ENCODE assay signal across 21 mouse cellular contexts in genomic region chr16:87741034-87741715, GRCm38 (mm10). TPM values are rescaled to one million over a fixed set of nuclear protein-coding genes. Genes with fewer than 3 reads are reported as not detected.
DNase-seq lines count a peak whose midpoint lies in the region; ATAC-seq lines count a peak whose summit lies in the region.
"Had no signal": no experiment of that assay in that cellular context is flagged by ENCODE, and none has a peak within 500 bp of the region (broad histone marks: within the 10 kb centered on the region; RNA-seq: fewer than 3 reads in every experiment).

No protein-coding gene starts in this region.

- no peak overlapping the region for H3K9ac ChIP-seq in midbrain, embryonic 11.5 days (ENCODE audit: low read length)
- no peak overlapping the region for H3K9ac ChIP-seq in midbrain, embryonic 15.5 days
- H3K9ac ChIP-seq in intestine, embryonic 15.5 days: no peak overlapping the region
- H3K9ac ChIP-seq: forebrain, embryonic 13.5 days; forebrain, postnatal 0 days; hindbrain, embryonic 15.5 days had no signal

- intact Hi-C loops in heart, postnatal 25 days (cut with DNase I): no loop called here

- no peak for ATAC-seq in midbrain, embryonic 11.5 days (ENCODE audit: low FRiP score)
- ATAC-seq in midbrain, embryonic 15.5 days (replicated peaks): no peak
- peak; percentile 96 for ATAC-seq in intestine, embryonic 15.5 days
- ATAC-seq: activated CD4-positive, CD25-positive, alpha-beta regulatory T cell, adult 4 months; forebrain, embryonic 13.5 days; forebrain, postnatal 0 days; Patski had no signal

- no peaks in the 10 kb centered on the region for H3K27me3 ChIP-seq in heart, embryonic 10.5 days (ENCODE audit: insufficient read depth, poor library complexity, severe bottlenecking)
- H3K27me3 ChIP-seq in midbrain, embryonic 11.5 days (ENCODE audit: control insufficient read depth, insufficient read depth, low read length): no peaks in the 10 kb centered on the region
- H3K27me3 ChIP-seq in midbrain, embryonic 15.5 days (replicated peaks): no peaks in the 10 kb centered on the region
- H3K27me3 ChIP-seq in intestine, embryonic 15.5 days (replicated peaks): no peaks in the 10 kb centered on the region
- H3K27me3 ChIP-seq: CH12.LX; forebrain, embryonic 13.5 days; hindbrain, embryonic 15.5 days; Patski had no signal

- no peaks in the 10 kb centered on the region for H3K9me3 ChIP-seq in heart, embryonic 10.5 days
- H3K9me3 ChIP-seq in midbrain, embryonic 11.5 days (ENCODE audit: control insufficient read depth, low read length): no peaks in the 10 kb centered on the region
- no peaks in the 10 kb centered on the region for H3K9me3 ChIP-seq in midbrain, embryonic 15.5 days
- no peaks in the 10 kb centered on the region for H3K9me3 ChIP-seq in intestine, embryonic 15.5 days
- H3K9me3 ChIP-seq: embryonic facial prominence, embryonic 10.5 days; forebrain, embryonic 13.5 days; hindbrain, embryonic 15.5 days had no signal

- 0 out of 2 replicates have a peak, but pooled peaks cover 4% of the 10 kb centered on the region for H3K4me1 ChIP-seq in heart, embryonic 10.5 days
- H3K4me1 ChIP-seq in midbrain, embryonic 11.5 days (ENCODE audit: control insufficient read depth, insufficient read depth, low read length): peaks cover 4% of the 10 kb centered on the region; the same call in 1 of the 2 replicates
- no peaks in the 10 kb centered on the region for H3K4me1 ChIP-seq in midbrain, embryonic 15.5 days
- 0 out of 2 replicates have a peak, but pooled peaks cover 2% of the 10 kb centered on the region for H3K4me1 ChIP-seq in intestine, embryonic 15.5 days (replicated peaks)
- H3K4me1 ChIP-seq: hindbrain, embryonic 15.5 days had no signal

- 82% methylated on average over 9 of the region's 9 CpGs for WGBS in heart, embryonic 10.5 days
- 92% methylated on average over 9 of the region's 9 CpGs for WGBS in midbrain, embryonic 11.5 days
- 90% methylated on average over 9 of the region's 9 CpGs for WGBS in midbrain, embryonic 15.5 days
- WGBS in intestine, embryonic 15.5 days: 72% methylated on average over 9 of the region's 9 CpGs
- 33% methylated on average over 9 of the region's 9 CpGs for WGBS in large intestine, adult 2 months

- peak; percentile 70 for DNase-seq in heart, embryonic 10.5 days (ENCODE audit: low spot score)
- DNase-seq in heart, postnatal 25 days (ENCODE audit: low spot score): no peak
- DNase-seq in midbrain, embryonic 11.5 days (ENCODE audit: low spot score, missing footprints): peak; percentile 28
- peak; percentile 76 for DNase-seq in large intestine, adult 2 months (ENCODE audit: low read depth, low spot score)
- no peak for DNase-seq in cerebellum, postnatal 25 days
- no peak for DNase-seq in right cerebral cortex, postnatal 25 days
- DNase-seq: adrenal gland, adult 2 months; adrenal gland, postnatal 25 days; cerebellum, adult 18-20 months; cerebellum, adult 9-11 months; forebrain, postnatal 0 days; gastrocnemius, adult 2 months; heart, postnatal 10 days had no signal

- H3K4me2 ChIP-seq in midbrain, embryonic 11.5 days: no peak overlapping the region
- no peak overlapping the region for H3K4me2 ChIP-seq in midbrain, embryonic 15.5 days
- 0 out of 2 replicates have a peak overlapping the region, but pooled peaks have one; percentile 17 for H3K4me2 ChIP-seq in intestine, embryonic 15.5 days (replicated peaks)
- H3K4me2 ChIP-seq: forebrain, embryonic 13.5 days; hindbrain, embryonic 15.5 days had no signal

- H3K4me3 ChIP-seq in heart, embryonic 10.5 days: no peak overlapping the region
- H3K4me3 ChIP-seq in midbrain, embryonic 11.5 days (ENCODE audit: low read depth, low read length): no peak overlapping the region
- no peak overlapping the region for H3K4me3 ChIP-seq in midbrain, embryonic 15.5 days
- no peak overlapping the region for H3K4me3 ChIP-seq in intestine, embryonic 15.5 days (replicated peaks)
- H3K4me3 ChIP-seq: embryonic facial prominence, embryonic 10.5 days; forebrain, embryonic 13.5 days; gastrocnemius, adult 2 months; hindbrain, embryonic 15.5 days had no signal

- H3K27ac ChIP-seq in heart, embryonic 10.5 days: no peak overlapping the region
- H3K27ac ChIP-seq in midbrain, embryonic 11.5 days (ENCODE audit: low read depth, low read length): no peak overlapping the region
- no peak overlapping the region for H3K27ac ChIP-seq in midbrain, embryonic 15.5 days
- H3K27ac ChIP-seq in intestine, embryonic 15.5 days: peak overlapping the region; percentile 62
- H3K27ac ChIP-seq: embryonic facial prominence, embryonic 10.5 days; forebrain, embryonic 13.5 days; gastrocnemius, adult 2 months; hindbrain, embryonic 15.5 days had no signal

- H3K36me3 ChIP-seq in heart, embryonic 10.5 days: no peaks in the 10 kb centered on the region
- no peaks in the 10 kb centered on the region for H3K36me3 ChIP-seq in midbrain, embryonic 11.5 days (ENCODE audit: control insufficient read depth, insufficient read depth, low read length)
- H3K36me3 ChIP-seq in midbrain, embryonic 15.5 days (replicated peaks): no peaks in the 10 kb centered on the region
- H3K36me3 ChIP-seq in intestine, embryonic 15.5 days: no peaks in the 10 kb centered on the region
- H3K36me3 ChIP-seq: embryonic facial prominence, embryonic 10.5 days; hindbrain, embryonic 15.5 days had no signal

RNA-seq across cellular contexts. Expression of gene Bach1, which starts 42.4 kb away (rescaled TPM):
- 8.5 and 9.4 TPM in 2 replicates for polyA plus RNA-seq in heart, embryonic 10.5 days (2016; fragmentation: Nextera tagmentation; extraction: Ambion mirVana)
- 10 to 100 TPM; 25.8 to 33.0 TPM for total RNA-seq in heart, postnatal 25 days (2021)
- 19.2 and 19.3 TPM in 2 replicates for polyA plus RNA-seq in midbrain, embryonic 11.5 days (2014; fragmentation: Nextera tagmentation; extraction: Ambion mirVana)
- polyA plus RNA-seq in midbrain, embryonic 15.5 days (2015; fragmentation: Nextera tagmentation; extraction: Ambion mirVana): 21.3 and 22.0 TPM in 2 replicates
- polyA plus RNA-seq in intestine, embryonic 15.5 days (2015; fragmentation: Nextera tagmentation; extraction: Ambion mirVana): 17.4 and 19.7 TPM in 2 replicates
- polyA plus RNA-seq in large intestine, adult 2 months (2012; rRNA removed): 13.7 and 32.3 TPM in 2 replicates

Comparison
In these comparisons a context has a peak if more than half of its experiments do, and no peak if none do; other contexts are left out.
1. DNase-seq: peak in heart, embryonic 10.5 days (single experiment), midbrain, embryonic 11.5 days (single experiment) and large intestine, adult 2 months (single experiment); none in heart, postnatal 25 days (single experiment), cerebellum, postnatal 25 days (0 of 2) and right cerebral cortex, postnatal 25 days (single experiment).